Mouse (Mus musculus) thymus, adult 2 months (tissue): ENCODE results near the gene Eefsec. TPM values are rescaled to one million over a fixed set of nuclear protein-coding genes. Genes with fewer than 3 reads are reported as not detected.

ENCODE experiments used
- DNase-seq: peaks from one replicate; pipeline ENCODE4 v3.0.0; 2021
- H3K27ac ChIP-seq: fragments of 200-500 bp; 2 replicates; pipeline ENCODE4 v1.5.1; 2012; ENCODE audit warnings: low read length, control low read depth; ENCODE audit not compliant: control insufficient read depth, insufficient read depth
- H3K27me3 ChIP-seq: fragments of 200-500 bp; 2 replicates; pipeline ENCODE4 v1.6.1; 2012; ENCODE audit warnings: mild to moderate bottlenecking, low read length, moderate library complexity, mixed read lengths; ENCODE audit not compliant: control insufficient read depth, insufficient read depth
- H3K36me3 ChIP-seq: fragments of 200-500 bp; 2 replicates; pipeline ENCODE4 v1.6.1; 2012; ENCODE audit warnings: mild to moderate bottlenecking, low read length, moderate library complexity; ENCODE audit not compliant: control insufficient read depth, insufficient read depth
- H3K4me1 ChIP-seq: fragments of 200-500 bp; replicated peaks from 2 replicates; pipeline ENCODE4 v1.6.1; 2012; ENCODE audit warnings: low read length; ENCODE audit not compliant: control insufficient read depth, insufficient read depth
- H3K4me3 ChIP-seq: fragments of 200-500 bp; 2 replicates; pipeline ENCODE4 v1.5.1; 2012; ENCODE audit warnings: mild to moderate bottlenecking, low read length, control low read depth, moderate library complexity; ENCODE audit not compliant: control insufficient read depth, insufficient read depth
- CTCF ChIP-seq: fragments of 200-500 bp; IDR thresholded peaks from 2 replicates; pipeline ENCODE4 v1.5.1; 2012; ENCODE audit warnings: mild to moderate bottlenecking, control low read depth, low read length, moderate library complexity, borderline replicate concordance; ENCODE audit not compliant: control insufficient read depth, poor library complexity, insufficient read depth; ENCODE audit errors: extremely low read depth
- POLR2A ChIP-seq: fragments of 200-500 bp; IDR thresholded peaks from 2 replicates; pipeline ENCODE4 v1.6.1; 2012; ENCODE audit warnings: mild to moderate bottlenecking, low read length, control low read depth, moderate library complexity; ENCODE audit not compliant: control insufficient read depth, poor library complexity, insufficient read depth; ENCODE audit errors: extremely low read depth
- WGBS: fragments of 180-500 bp; shearing (Covaris S2); methylation state at CpG from one replicate; pipeline ENCODE4 v1.1.7; 2018; 5-methylcytosine and 5-hydroxymethylcytosine counted together
- polyA plus RNA-seq: library from polyadenylated mRNA; depleted of rRNA; stranded (reverse); fragments of >200 nt; gene quantifications from 2 replicates; pipeline ENCODE4 v1.2.3, GENCODE M21; 2012; rRNA removed

The Eefsec gene
- 79.5 and 83.6 TPM in 2 replicates for polyA plus RNA-seq

DNA sequence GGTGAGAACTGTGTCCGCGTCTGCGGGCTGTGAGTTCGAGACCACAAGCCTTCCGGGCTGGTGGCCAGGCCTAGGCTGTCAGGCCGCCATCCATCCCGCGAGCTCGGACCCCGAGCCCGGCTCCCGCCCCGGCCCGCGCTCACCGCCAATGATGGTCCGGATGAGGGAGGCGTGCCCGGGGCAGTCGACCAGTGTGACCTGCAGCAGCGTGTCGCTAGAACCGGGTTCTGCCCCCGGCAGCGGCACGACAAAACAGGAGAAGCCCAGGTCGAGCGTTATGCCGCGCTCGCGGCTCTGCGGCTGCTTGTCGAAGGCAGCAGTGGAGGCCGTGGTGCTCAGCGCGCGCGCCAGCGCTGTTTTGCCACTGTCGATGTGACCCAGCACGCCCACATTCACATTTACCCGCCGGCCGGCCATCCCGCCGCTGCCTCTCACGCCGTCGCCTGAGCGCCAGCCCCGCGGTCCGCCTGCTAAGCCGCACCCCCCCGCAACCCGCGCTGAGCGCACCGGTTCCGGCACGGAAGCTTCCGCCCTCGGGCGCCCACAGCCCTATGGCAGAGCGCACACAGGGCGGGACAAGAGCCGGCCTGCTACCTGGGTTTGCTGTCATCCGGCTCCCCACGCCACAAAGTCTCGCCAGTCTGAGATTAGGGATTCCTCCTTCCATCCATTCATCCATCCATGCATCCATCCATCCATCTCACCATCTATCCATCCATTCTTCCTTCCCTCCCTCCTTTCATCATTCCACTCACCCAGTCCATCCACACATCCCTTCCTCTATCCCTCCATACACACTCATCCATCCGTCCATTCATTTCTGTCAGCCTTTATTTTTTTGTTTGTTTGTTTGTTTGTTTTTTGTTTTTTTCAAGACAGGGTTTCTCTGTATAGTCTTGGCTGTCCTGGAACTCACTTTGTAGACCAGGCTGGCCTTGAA is at the start of gene Eefsec:
Gene Eefsec, minus strand, starts transcription at position 477 of the 940 bp plus-strand sequence.
- peaks cover 29% of the 10 kb centered on the region for H3K4me1 ChIP-seq
- DNase-seq, result peak; percentile 89

DNA sequence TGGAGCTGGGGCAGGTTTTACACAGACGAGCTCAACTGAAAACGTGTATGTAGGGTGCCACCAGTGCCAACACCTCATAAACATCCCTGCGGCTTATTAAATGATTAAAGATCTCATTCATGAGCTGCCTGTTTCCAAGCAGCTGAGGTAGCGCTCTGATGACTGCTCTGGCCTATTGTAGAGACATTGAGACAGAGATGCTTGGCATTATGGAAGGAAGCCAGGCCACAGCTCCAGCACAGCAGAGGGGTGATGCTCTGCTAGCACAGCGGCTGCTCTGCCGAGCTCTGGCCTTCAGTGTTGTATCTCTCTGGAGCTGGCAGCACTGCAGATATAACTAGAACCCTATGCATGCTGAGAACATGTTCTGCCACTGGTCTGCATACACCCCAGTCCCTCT is 47.4 kb upstream of the Eefsec start:
- no peaks in the 10 kb centered on the region for H3K27me3 ChIP-seq
- no peaks in the 10 kb centered on the region for H3K4me1 ChIP-seq
- DNase-seq, result no peak
- peaks cover 6% of the 10 kb centered on the region; the same call in 1 of the 2 replicates for H3K36me3 ChIP-seq
- no peak overlapping the region for H3K4me3 ChIP-seq
- TF ChIP-seq CTCF (no peak), POLR2A (no peak)
- WGBS, result 91% methylated on average over 6 of the region's 6 CpGs
- no peak overlapping the region for H3K27ac ChIP-seq

More for the DNA sequence above, at the start of gene Eefsec:
- Histone ChIP-seq H3K27me3 (no peaks in the 10 kb centered on the region), H3K4me3 (peak within 1 kb of the TSS; percentile 81), H3K36me3 (no peaks in the 10 kb centered on the region), H3K27ac (no peak within 1 kb of the TSS)
- 2% methylated on average over 72 of the region's 72 CpGs for WGBS
- TF ChIP-seq CTCF, result no peak
- peak; percentile 65 for TF ChIP-seq POLR2A

DNA sequence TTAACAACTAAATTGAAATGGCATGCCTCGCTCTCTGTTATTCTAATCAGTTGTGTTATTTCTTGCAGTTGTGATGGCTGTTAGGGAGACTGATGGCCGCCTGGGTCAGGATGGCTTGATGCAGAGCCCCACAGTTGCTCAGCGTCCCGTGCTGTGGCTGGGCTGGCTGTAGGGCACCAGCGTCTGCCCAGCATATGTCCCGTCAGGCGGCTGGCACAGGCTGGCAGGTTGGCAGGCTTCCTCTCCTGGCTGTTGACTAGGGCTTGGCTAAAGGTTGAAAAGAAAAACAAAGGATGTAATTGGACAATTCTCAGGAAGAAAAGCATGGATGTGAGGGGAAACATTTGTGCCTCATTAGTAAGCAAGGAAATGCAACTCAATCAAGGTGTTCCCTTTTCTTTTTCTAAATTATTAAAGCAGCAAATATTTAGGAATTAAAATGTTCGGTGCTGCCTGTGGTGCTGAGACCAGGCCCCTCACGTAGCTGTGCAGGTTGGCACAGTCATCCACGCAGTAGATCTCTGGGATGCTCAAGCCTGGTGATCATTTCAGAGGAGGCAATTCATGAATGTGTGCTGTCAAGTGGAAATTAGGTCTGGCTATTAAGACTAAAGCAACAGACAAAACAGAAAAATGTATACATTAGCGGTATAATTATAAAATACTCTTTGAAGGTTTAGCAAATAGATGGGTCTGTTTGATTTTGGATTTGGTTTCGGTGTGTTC is 44.5 kb upstream of the Eefsec start:
- H3K27me3 ChIP-seq, result no peaks in the 10 kb centered on the region
- no peak overlapping the region for H3K4me3 ChIP-seq
- H3K27ac ChIP-seq, result no peak overlapping the region
- H3K36me3 ChIP-seq, result no peaks in the 10 kb centered on the region; the same call in 1 of the 2 replicates
- H3K4me1 ChIP-seq, result no peaks in the 10 kb centered on the region
- no peak for DNase-seq
- 97% methylated on average over 12 of the region's 12 CpGs for WGBS
- TF ChIP-seq CTCF (no peak), POLR2A (no peak)

DNA sequence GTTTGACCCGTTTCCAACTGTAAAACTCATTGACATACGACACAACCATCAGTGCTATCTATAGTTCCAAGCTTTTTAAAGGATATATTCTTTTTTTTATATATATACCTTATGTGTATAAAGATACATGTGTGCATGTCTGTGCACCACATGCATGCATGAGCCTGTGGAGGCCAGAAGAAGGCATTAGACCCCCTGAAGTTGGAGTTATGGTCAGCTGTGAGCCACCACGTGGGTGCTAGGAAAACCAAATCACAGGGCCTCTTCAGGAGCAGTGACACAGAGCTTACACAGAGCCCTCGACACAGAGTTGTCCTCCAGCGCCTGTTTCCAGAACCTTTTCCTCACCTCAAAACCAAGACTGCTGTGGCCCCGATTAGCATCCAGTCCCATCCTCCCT is 43.5 kb upstream of the Eefsec start:
- no peak for DNase-seq
- H3K4me3 ChIP-seq, result no peak overlapping the region
- H3K36me3 ChIP-seq, result peaks cover 6% of the 10 kb centered on the region
- TF ChIP-seq POLR2A (no peak), CTCF (no peak)
- whole genome bisulfite sequencing, result 93% methylated on average over 6 of the region's 6 CpGs
- H3K4me1 ChIP-seq, result no peaks in the 10 kb centered on the region
- no peak overlapping the region for H3K27ac ChIP-seq
- no peaks in the 10 kb centered on the region for H3K27me3 ChIP-seq

DNA sequence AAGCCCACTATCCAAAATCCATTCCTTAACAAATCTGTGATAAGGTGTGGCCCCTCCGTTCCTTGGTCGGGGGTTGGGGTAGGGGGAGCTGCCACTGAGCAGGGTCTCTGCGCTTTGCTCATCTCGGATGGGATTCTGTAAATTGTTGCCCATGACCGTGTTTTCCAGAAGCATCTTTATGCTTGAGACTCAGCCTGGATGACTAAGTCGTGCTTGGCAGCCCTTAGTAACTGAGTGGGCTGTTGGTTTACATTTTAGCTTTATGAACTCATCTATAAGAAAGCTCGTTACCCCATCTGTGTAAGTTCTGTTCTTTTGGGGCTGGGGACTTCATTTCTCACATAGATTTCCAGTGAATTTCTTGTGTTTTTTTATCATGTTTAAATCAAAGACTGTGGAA is 42.7 kb upstream of the Eefsec start:
- no peaks in the 10 kb centered on the region for H3K4me1 ChIP-seq
- no peak for TF ChIP-seq POLR2A
- TF ChIP-seq CTCF, result no peak
- H3K27ac ChIP-seq, result no peak overlapping the region
- DNase-seq, result no peak
- 95% methylated on average over 7 of the region's 7 CpGs for WGBS
- H3K36me3 ChIP-seq, result peaks cover 13% of the 10 kb centered on the region
- H3K4me3 ChIP-seq, result no peak overlapping the region
- no peaks in the 10 kb centered on the region for H3K27me3 ChIP-seq

DNA sequence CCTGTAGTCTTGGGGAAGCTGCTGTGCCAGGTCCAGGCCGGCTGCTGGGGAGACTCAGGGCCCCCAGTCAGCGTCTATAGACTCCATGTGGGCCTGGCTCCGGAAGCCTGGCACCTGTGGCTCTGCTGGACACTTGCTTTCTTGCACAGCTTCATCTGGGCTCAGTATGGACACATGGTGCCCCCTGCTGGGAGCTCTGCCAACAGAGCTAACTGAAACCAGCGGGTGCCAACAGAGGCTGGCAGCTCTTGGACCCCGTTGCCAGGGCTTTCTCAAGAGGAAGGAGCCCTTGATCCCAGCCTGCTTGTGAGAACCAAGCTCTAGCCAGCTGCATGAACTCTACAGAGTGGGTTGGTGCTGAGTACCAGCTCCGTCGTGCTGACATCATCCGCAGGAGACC is 40.6 kb upstream of the Eefsec start:
- H3K27ac ChIP-seq, result no peak overlapping the region
- TF ChIP-seq CTCF, result peak; percentile 81; the same call in 1 of the 2 replicates
- TF ChIP-seq POLR2A, result no peak

More for the DNA sequence above, 40.6 kb upstream of the Eefsec start:
- H3K36me3 ChIP-seq, result peaks cover 34% of the 10 kb centered on the region
- peak; percentile 66 for DNase-seq
- no peaks in the 10 kb centered on the region for H3K27me3 ChIP-seq
- H3K4me1 ChIP-seq, result no peaks in the 10 kb centered on the region
- 76% methylated on average over 8 of the region's 8 CpGs for WGBS
- no peak overlapping the region for H3K4me3 ChIP-seq
